Mouse (Mus musculus) MEL (cell line): ENCODE data around the gene Mob2. TPM values are rescaled to one million over a fixed set of nuclear protein-coding genes. Genes with fewer than 3 reads are reported as not detected.

Experiments
- DNase-seq: peaks from one replicate; pipeline ENCODE4 v3.0.0; 2011; ENCODE audit warnings: low read depth, low spot score
- H3K27ac ChIP-seq: 2 replicates; pipeline ENCODE4 v1.5.1; 2012; ENCODE audit warnings: low read depth, mild to moderate bottlenecking, control low read depth, low read length, moderate library complexity; ENCODE audit not compliant: control insufficient read depth
- H3K27me3 ChIP-seq, 2 experiments: fragments of 150-350 bp in 1 of 2; sonication (generic) in 1 of 2; 2 replicates each; pipeline ENCODE4 v1.6.1; 2012; ENCODE audit warnings: low read length in 2 of 2, mild to moderate bottlenecking in 2 of 2, improper control_type of control experiment in 1 of 2, moderate library complexity in 1 of 2; ENCODE audit not compliant: insufficient read depth in 2 of 2, control insufficient read depth in 1 of 2
- H3K36me3 ChIP-seq, 2 experiments: 2 replicates each; pipeline ENCODE4 v1.6.1; 2012 to 2014; ENCODE audit warnings: low read length in 2 of 2, improper control_type of control experiment in 1 of 2, inconsistent platforms in 1 of 2, mild to moderate bottlenecking in 1 of 2; ENCODE audit not compliant: insufficient read depth in 2 of 2, control insufficient read depth in 1 of 2
- H3K4me1 ChIP-seq, 2 experiments: fragments of 150-350 bp in 1 of 2; sonication (generic) in 1 of 2; 2 replicates each; pipeline ENCODE4 v1.6.1; 2012; ENCODE audit warnings: low read length in 2 of 2, improper control_type of control experiment in 1 of 2, mild to moderate bottlenecking in 1 of 2; ENCODE audit not compliant: insufficient read depth in 2 of 2, control insufficient read depth in 1 of 2
- H3K4me3 ChIP-seq, 2 experiments: fragments of 150-350 bp in 1 of 2; sonication (generic) in 1 of 2; 2 replicates each; pipeline ENCODE4 v1.5.1; 2012; ENCODE audit warnings: low read depth in 2 of 2, low read length in 2 of 2, mild to moderate bottlenecking in 2 of 2, moderate library complexity in 2 of 2, control low read depth in 1 of 2, improper control_type of control experiment in 1 of 2; ENCODE audit not compliant: control insufficient read depth in 1 of 2, insufficient read depth in 1 of 2
- H3K79me2 ChIP-seq: 2 replicates; pipeline ENCODE4 v1.6.1; 2012; ENCODE audit warnings: mild to moderate bottlenecking, low read length, moderate library complexity; ENCODE audit not compliant: control insufficient read depth, poor library complexity, insufficient read depth
- H3K9ac ChIP-seq: 2 replicates; pipeline ENCODE4 v1.6.1; 2012; ENCODE audit warnings: low read depth, mild to moderate bottlenecking, control low read depth, low read length, moderate library complexity; ENCODE audit not compliant: control insufficient read depth, poor library complexity, severe bottlenecking
- H3K9me3 ChIP-seq: fragments of 150-350 bp; sonication (generic); replicated peaks from 2 replicates; pipeline ENCODE4 v1.6.1; 2012; ENCODE audit warnings: mild to moderate bottlenecking, low read length, improper control_type of control experiment, moderate library complexity; ENCODE audit not compliant: insufficient read depth
- BHLHE40 ChIP-seq: IDR thresholded peaks from 2 replicates; pipeline ENCODE4 v1.6.1; 2012; ENCODE audit warnings: low read depth, mild to moderate bottlenecking, inconsistent platforms, low read length, improper control_type of control experiment, borderline replicate concordance
- CTCF ChIP-seq, 3 experiments: IDR thresholded peaks in 2 of 3; conservative IDR thresholded peaks in 1 of 3; 2 replicates each; pipeline ENCODE4 v1.5.1; 2011 to 2012; ENCODE audit warnings: low read length in 3 of 3, low read depth in 2 of 3, mild to moderate bottlenecking in 2 of 3, improper control_type of control experiment in 1 of 3, inconsistent platforms in 1 of 3, mixed read lengths in 1 of 3, moderate library complexity in 1 of 3; ENCODE audit not compliant: control insufficient read depth in 1 of 3, insufficient read depth in 1 of 3, poor library complexity in 1 of 3, severe bottlenecking in 1 of 3
- ELF1 ChIP-seq: IDR thresholded peaks from 2 replicates; pipeline ENCODE4 v1.6.1; 2014; ENCODE audit warnings: low read depth, mild to moderate bottlenecking, inconsistent platforms, low read length, improper control_type of control experiment, moderate library complexity
- ETS1 ChIP-seq: IDR thresholded peaks from 2 replicates; pipeline ENCODE4 v1.6.1; 2012; ENCODE audit warnings: low read depth, mild to moderate bottlenecking, inconsistent platforms, low read length, improper control_type of control experiment, moderate library complexity
- GATA1 ChIP-seq: IDR thresholded peaks from 2 replicates; pipeline ENCODE4 v1.6.1; 2011; ENCODE audit warnings: low read depth, low read length, improper control_type of control experiment
- HCFC1 ChIP-seq: IDR thresholded peaks from 2 replicates; pipeline ENCODE4 v1.6.1; 2012; ENCODE audit warnings: low read depth, mild to moderate bottlenecking, inconsistent platforms, low read length, improper control_type of control experiment, moderate library complexity
- JUND ChIP-seq: IDR thresholded peaks from 2 replicates; pipeline ENCODE4 v1.6.1; 2011; ENCODE audit warnings: low read depth, mild to moderate bottlenecking, improper control_type of control experiment, low read length
- MAFK ChIP-seq: IDR thresholded peaks from 2 replicates; pipeline ENCODE4 v1.6.1; 2011; ENCODE audit warnings: low read depth, mild to moderate bottlenecking, low read length, improper control_type of control experiment, borderline replicate concordance
- MXI1 ChIP-seq: IDR thresholded peaks from 2 replicates; pipeline ENCODE4 v1.6.1; 2011; ENCODE audit warnings: mild to moderate bottlenecking, low read depth, low read length, improper control_type of control experiment
- MYB ChIP-seq: IDR thresholded peaks from 2 replicates; pipeline ENCODE4 v1.6.1; 2011; ENCODE audit warnings: mild to moderate bottlenecking, low read depth, low read length, improper control_type of control experiment
- MYC ChIP-seq: IDR thresholded peaks from 2 replicates; pipeline ENCODE4 v1.6.1; 2011; ENCODE audit warnings: low read depth, mild to moderate bottlenecking, low read length, improper control_type of control experiment, moderate library complexity
- NELFE ChIP-seq: IDR thresholded peaks from 2 replicates; pipeline ENCODE4 v1.6.1; 2011; ENCODE audit warnings: low read depth, low read length, improper control_type of control experiment
- NRF1 ChIP-seq: IDR thresholded peaks from 2 replicates; pipeline ENCODE4 v1.6.1; 2014; ENCODE audit warnings: low read depth, mild to moderate bottlenecking, inconsistent platforms, low read length, improper control_type of control experiment, moderate library complexity; ENCODE audit not compliant: poor library complexity, insufficient read depth, severe bottlenecking
- POLR2AphosphoS2 ChIP-seq: IDR thresholded peaks from 2 replicates; pipeline ENCODE4 v1.6.1; 2011; ENCODE audit warnings: low read length, improper control_type of control experiment
- POLR2AphosphoS5 ChIP-seq: IDR thresholded peaks from 2 replicates; pipeline ENCODE4 v1.6.1; 2012; ENCODE audit warnings: low read depth, borderline replicate concordance, mild to moderate bottlenecking, inconsistent platforms, low read length, moderate library complexity, mixed read lengths
- SIN3A ChIP-seq: IDR thresholded peaks from 2 replicates; pipeline ENCODE4 v1.6.1; 2012; ENCODE audit warnings: low read length, improper control_type of control experiment, inconsistent platforms
- SMC3 ChIP-seq: IDR thresholded peaks from 2 replicates; pipeline ENCODE4 v1.6.1; 2011; ENCODE audit warnings: low read depth, low read length, improper control_type of control experiment
- TAL1 ChIP-seq: IDR thresholded peaks from 2 replicates; pipeline ENCODE4 v1.6.1; 2012; ENCODE audit warnings: mild to moderate bottlenecking, inconsistent platforms, low read length, moderate library complexity, mixed read lengths
- TBP ChIP-seq: IDR thresholded peaks from 2 replicates; pipeline ENCODE4 v1.8.0; 2011; ENCODE audit warnings: low read depth, low read length, improper control_type of control experiment
- UBTF ChIP-seq: IDR thresholded peaks from 2 replicates; pipeline ENCODE4 v1.6.1; 2012; ENCODE audit warnings: low read depth, mild to moderate bottlenecking, inconsistent platforms, low read length, improper control_type of control experiment, moderate library complexity, borderline replicate concordance; ENCODE audit not compliant: insufficient read depth
- USF2 ChIP-seq, 2 experiments: IDR thresholded peaks; 2 replicates each; pipeline ENCODE4 v1.6.1; 2011 to 2012; ENCODE audit warnings: improper control_type of control experiment in 2 of 2, low read length in 2 of 2, borderline replicate concordance in 1 of 2, inconsistent platforms in 1 of 2, low read depth in 1 of 2, mild to moderate bottlenecking in 1 of 2; ENCODE audit not compliant: insufficient read depth in 1 of 2
- ZMIZ1 ChIP-seq: IDR thresholded peaks from 2 replicates; pipeline ENCODE4 v1.6.1; 2012; ENCODE audit warnings: low read depth, mild to moderate bottlenecking, inconsistent platforms, low read length, improper control_type of control experiment, moderate library complexity
- ZNF384 ChIP-seq: IDR thresholded peaks from 2 replicates; pipeline ENCODE4 v1.6.1; 2012; ENCODE audit warnings: low read depth, mild to moderate bottlenecking, inconsistent platforms, low read length, improper control_type of control experiment
- polyA plus RNA-seq, 2 experiments: library from polyadenylated mRNA; stranded (reverse) in 1 of 2; unstranded in 1 of 2; fragments of >175 nt in 1 of 2; fragments of >200 nt in 1 of 2; gene quantifications; 2 replicates each; pipeline versions ENCODE4 v1.2.1 to v1.2.4; 2012; ENCODE audit warnings: low replicate concordance in 2 of 2, low read depth in 1 of 2; ENCODE audit not compliant: insufficient read length in 2 of 2, insufficient read depth in 1 of 2, missing spikeins in 1 of 2
- total RNA-seq: library from RNA; depleted of rRNA; stranded (reverse); fragments of 300-350 nt; gene quantifications from 2 replicates; pipeline ENCODE4 v1.2.3, GENCODE M21; 2012

The Mob2 gene
- total and polyA plus RNA-seq, 3 experiments: 33.6 to 45.2 TPM; not detected in 1

DNA sequence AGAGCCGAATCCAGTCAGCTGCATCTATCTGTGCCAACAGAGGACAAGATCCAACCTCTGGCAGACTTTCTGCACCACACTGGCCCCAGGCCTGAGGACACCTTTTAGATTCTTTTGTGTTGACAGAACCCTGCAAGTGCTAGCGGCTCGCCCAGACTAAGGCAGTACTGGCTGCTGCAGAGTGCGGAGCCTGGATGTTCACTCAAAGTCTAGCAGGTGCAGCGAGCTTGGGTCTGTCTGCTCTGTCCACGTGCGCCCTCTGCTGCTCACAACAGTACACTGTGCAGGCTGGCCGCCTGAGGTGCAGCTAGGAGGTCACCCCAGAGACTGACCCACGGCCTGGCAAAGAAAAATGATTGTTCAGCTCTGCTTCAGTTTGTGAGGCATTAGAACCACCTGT is 36.9 kb upstream of the Mob2 start (continued):
- no peak for TF ChIP-seq ETS1
- no peak for TF ChIP-seq GATA1
- TF ChIP-seq UBTF: no peak
- no peak for TF ChIP-seq ZNF384
- no peak for TF ChIP-seq TAL1
- no peak for TF ChIP-seq MXI1
- TF ChIP-seq NRF1: no peak
- TF ChIP-seq NELFE: no peak
- TF ChIP-seq, all 39 proteins: peak for 5

DNA sequence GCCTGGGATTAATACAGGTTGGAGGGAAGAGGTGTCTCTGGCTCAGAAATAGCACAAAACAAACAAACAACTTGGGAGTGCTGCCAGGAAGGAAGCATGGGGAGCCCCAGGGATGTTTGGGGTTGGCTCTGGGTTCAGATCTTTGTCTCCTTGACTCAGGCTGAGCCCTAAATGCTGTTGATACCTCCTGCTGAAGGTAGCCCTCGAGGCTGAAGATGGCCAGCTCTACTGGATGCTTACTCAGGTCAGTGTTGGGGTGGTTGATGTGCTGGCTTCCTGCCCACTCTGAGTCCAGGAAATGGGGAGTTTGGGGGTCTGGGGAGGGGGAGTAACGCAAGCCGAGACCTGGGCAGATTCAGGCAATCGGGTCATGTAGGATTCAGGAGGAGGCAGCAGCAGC is 35.8 kb upstream of the Mob2 start:
- no peaks in the 10 kb centered on the region for H3K79me2 ChIP-seq
- no peak overlapping the region for H3K27ac ChIP-seq
- H3K36me3 ChIP-seq: no peaks in the 10 kb centered on the region; a peak in 1 of 4 replicates
- H3K4me3 ChIP-seq: no peak overlapping the region
- H3K9me3 ChIP-seq: no peaks in the 10 kb centered on the region
- no peak overlapping the region for H3K9ac ChIP-seq
- peaks cover 0 to 3% of the 10 kb centered on the region in 2 experiments; a peak in 1 of 4 replicates for H3K4me1 ChIP-seq
- TF ChIP-seq ZMIZ1 (no peak), HCFC1 (no peak), GATA1 (no peak), UBTF (no peak), POLR2AphosphoS5 (no peak), TBP (no peak), ELF1 (no peak), USF2 (IDR thresholded peaks at IDR 0.05; ENCODE audit: borderline replicate concordance in 1 of 2, insufficient read depth in 1 of 2, low read depth in 1 of 2, low read length in 2 of 2) (no peak), MAFK (no peak), CTCF (IDR thresholded peaks at IDR 0.05 in 2 of 3, conservative IDR thresholded peaks at IDR 0.05 in 1 of 3; ENCODE audit: control insufficient read depth in 1 of 3, insufficient read depth in 1 of 3, low read depth in 2 of 3, low read length in 3 of 3, poor library complexity in 1 of 3, severe bottlenecking in 1 of 3) (no peak), MYB (no peak), SMC3 (no peak), SIN3A (no peak), JUND (no peak), ZNF384 (no peak), MYC (no peak), POLR2AphosphoS2 (no peak), MXI1 (no peak), BHLHE40 (no peak)
- TF ChIP-seq, all 39 proteins: peak for 0
- peaks cover 22 to 23% of the 10 kb centered on the region in 2 experiments for H3K27me3 ChIP-seq
- no peak for DNase-seq
